Mouse (Mus musculus) E14TG2a.4 (cell line): ENCODE measurements around the gene Hoxc8.

Experiments
- NANOG ChIP-seq: IDR thresholded peaks from 2 replicates; pipeline ENCODE4 v1.6.1; 2014; ENCODE audit warnings: borderline replicate concordance, low read length, mixed read lengths
- POU5F1 ChIP-seq: IDR thresholded peaks from 2 replicates; pipeline ENCODE4 v1.6.1; 2014; ENCODE audit warnings: low read length, borderline replicate concordance

- no peak for TF ChIP-seq POU5F1
- TF ChIP-seq NANOG: no peak
These were observed 23.0 kb downstream of the Hoxc8 start for GRCm38 (mm10) chr15:103013238-103013984.
